8 mouse cellular contexts compared by ENCODE assay signal in genomic region chr1:120121930-120122530, GRCm38 (mm10). TPM values are rescaled to one million over a fixed set of nuclear protein-coding genes. Genes with fewer than 3 reads are reported as not detected.
DNase-seq lines count a peak whose midpoint lies in the region; ATAC-seq and TF ChIP-seq lines count a peak whose summit lies in the region.

No protein-coding gene starts in this region.

- 90% methylated on average over 9 of the region's 9 CpGs for WGBS in forebrain, embryonic 12.5 days
- WGBS in liver, embryonic 13.5 days (ENCODE audit: insufficient replicate concordance): 59% methylated on average over 9 of the region's 9 CpGs
- 77% methylated on average over 9 of the region's 9 CpGs for WGBS in stomach, embryonic 16.5 days

- peak overlapping the region; percentile 90 for H3K27ac ChIP-seq in testis, adult 2 months (ENCODE audit: control insufficient read depth, insufficient read depth, low read depth, low read length)
- peak overlapping the region; percentile 92 for H3K27ac ChIP-seq in forebrain, embryonic 12.5 days
- peak overlapping the region; percentile 79 for H3K27ac ChIP-seq in liver, embryonic 13.5 days
- H3K27ac ChIP-seq in stomach, embryonic 16.5 days (ENCODE audit: low read length): peak overlapping the region; percentile 96

- H3K36me3 ChIP-seq in testis, adult 2 months (ENCODE audit: control insufficient read depth, insufficient read depth, low read length): no peaks in the 10 kb centered on the region
- H3K36me3 ChIP-seq in forebrain, embryonic 12.5 days (replicated peaks): 0 out of 2 replicates have a peak, but pooled peaks cover 5% of the 10 kb centered on the region
- peaks cover 22% of the 10 kb centered on the region for H3K36me3 ChIP-seq in liver, embryonic 13.5 days
- no peaks in the 10 kb centered on the region for H3K36me3 ChIP-seq in stomach, embryonic 16.5 days (ENCODE audit: control insufficient read depth, insufficient read depth, low read length)

- peak overlapping the region; percentile 96 for H3K4me3 ChIP-seq in testis, adult 2 months (ENCODE audit: control insufficient read depth, low read depth, low read length)
- H3K4me3 ChIP-seq in forebrain, embryonic 12.5 days (replicated peaks): peak overlapping the region; percentile 65
- peak overlapping the region; percentile 76 for H3K4me3 ChIP-seq in liver, embryonic 13.5 days (replicated peaks)
- peak overlapping the region; percentile 64 for H3K4me3 ChIP-seq in stomach, embryonic 16.5 days (replicated peaks; ENCODE audit: low read length)

- no peak for TF ChIP-seq POLR2A in testis, adult 2 months (IDR thresholded peaks at IDR 0.05; ENCODE audit: control insufficient read depth, low read depth, low read length)

- peaks cover 12% of the 10 kb centered on the region for H3K4me1 ChIP-seq in testis, adult 2 months (ENCODE audit: control insufficient read depth, insufficient read depth, low read length)
- H3K4me1 ChIP-seq in forebrain, embryonic 12.5 days: peaks cover 37% of the 10 kb centered on the region
- H3K4me1 ChIP-seq in liver, embryonic 13.5 days (replicated peaks): peaks cover 61% of the 10 kb centered on the region
- peaks cover 25% of the 10 kb centered on the region for H3K4me1 ChIP-seq in stomach, embryonic 16.5 days (ENCODE audit: control insufficient read depth, insufficient read depth, low read length)

- TF ChIP-seq CTCF in testis, adult 2 months (IDR thresholded peaks at IDR 0.05; ENCODE audit: control insufficient read depth, insufficient read depth, insufficient replicate concordance, low read depth, low read length): no peak

- no peaks in the 10 kb centered on the region for H3K27me3 ChIP-seq in testis, adult 2 months (ENCODE audit: control insufficient read depth, insufficient read depth, low read length)
- H3K27me3 ChIP-seq in forebrain, embryonic 12.5 days: no peaks in the 10 kb centered on the region
- H3K27me3 ChIP-seq in liver, embryonic 13.5 days: no peaks in the 10 kb centered on the region
- no peaks in the 10 kb centered on the region for H3K27me3 ChIP-seq in stomach, embryonic 16.5 days (ENCODE audit: control insufficient read depth, insufficient read depth, low read length)

- no peak for DNase-seq in testis, postnatal 10 days (ENCODE audit: low spot score)
- no peak for DNase-seq in liver, embryonic 13.5 days
- no peak for DNase-seq in adipocyte (ENCODE audit: low spot score)
- no peak for DNase-seq in yolk sac, embryonic 10.5 days (ENCODE audit: low spot score)
- no peak for DNase-seq in layer of hippocampus, adult 8-10 months (ENCODE audit: low spot score in 2 of 2)

- ATAC-seq in forebrain, embryonic 12.5 days (ENCODE audit: low FRiP score): no peak
- ATAC-seq in liver, embryonic 13.5 days (ENCODE audit: low read depth): no peak
- no peak for ATAC-seq in stomach, embryonic 16.5 days (ENCODE audit: insufficient read depth, low FRiP score)

- H3K9me3 ChIP-seq in forebrain, embryonic 12.5 days: no peaks in the 10 kb centered on the region
- no peaks in the 10 kb centered on the region for H3K9me3 ChIP-seq in liver, embryonic 13.5 days (replicated peaks)
- no peaks in the 10 kb centered on the region for H3K9me3 ChIP-seq in stomach, embryonic 16.5 days (replicated peaks; ENCODE audit: control insufficient read depth, low read length)

- H3K9ac ChIP-seq in forebrain, embryonic 12.5 days: peak overlapping the region; percentile 56; the same call in 1 of the 2 replicates
- H3K9ac ChIP-seq in liver, embryonic 13.5 days: peak overlapping the region; percentile 81
- H3K9ac ChIP-seq in stomach, embryonic 16.5 days (ENCODE audit: low read length): peak overlapping the region; percentile 77

- peak overlapping the region; percentile 80 for H3K4me2 ChIP-seq in forebrain, embryonic 12.5 days
- peak overlapping the region; percentile 88 for H3K4me2 ChIP-seq in liver, embryonic 13.5 days
- peak overlapping the region; percentile 79 for H3K4me2 ChIP-seq in stomach, embryonic 16.5 days (ENCODE audit: low read depth, low read length)

RNA-seq across cellular contexts. Expression of gene 3110009E18Rik, which starts 1.0 kb away (rescaled TPM):
- 5.6 and 8.4 TPM in 2 replicates for polyA plus RNA-seq in testis, adult 2 months (2012; rRNA removed)
- 23.7 and 30.2 TPM in 2 replicates for polyA plus RNA-seq in forebrain, embryonic 12.5 days (2016; fragmentation: Nextera tagmentation; extraction: Ambion mirVana)
- 12.6 and 12.7 TPM in 2 replicates for polyA plus RNA-seq in liver, embryonic 13.5 days (2015; fragmentation: Nextera tagmentation; extraction: Ambion mirVana)
- 11.9 and 13.2 TPM in 2 replicates for polyA plus RNA-seq in stomach, embryonic 16.5 days (2015; fragmentation: Nextera tagmentation; extraction: Ambion mirVana)
- 1 to 10 TPM; 6.2 to 8.1 (median 7.4) TPM for total RNA-seq in layer of hippocampus, adult 8-10 months (2022)

RNA-seq across cellular contexts. Expression of gene Dbi, which starts 1.2 kb away (rescaled TPM):
- 79.0 and 90.5 TPM in 2 replicates for polyA plus RNA-seq in testis, adult 2 months (2012; rRNA removed)
- polyA plus RNA-seq in forebrain, embryonic 12.5 days (2016; fragmentation: Nextera tagmentation; extraction: Ambion mirVana): 921 and 969 TPM in 2 replicates
- 581 and 610 TPM in 2 replicates for polyA plus RNA-seq in liver, embryonic 13.5 days (2015; fragmentation: Nextera tagmentation; extraction: Ambion mirVana)
- polyA plus RNA-seq in stomach, embryonic 16.5 days (2015; fragmentation: Nextera tagmentation; extraction: Ambion mirVana): 893 and 962 TPM in 2 replicates
- total RNA-seq in layer of hippocampus, adult 8-10 months (2022): 100 to 1,000 TPM; 269 to 515 (median 389) TPM

RNA-seq across cellular contexts. Expression of gene Tmem37, which starts 48.2 kb away (rescaled TPM):
- polyA plus RNA-seq in testis, adult 2 months (2012; rRNA removed): 9.3 and 21.3 TPM in 2 replicates
- polyA plus RNA-seq in forebrain, embryonic 12.5 days (2016; fragmentation: Nextera tagmentation; extraction: Ambion mirVana): 5.2 and 5.3 TPM in 2 replicates
- 46.4 and 52.5 TPM in 2 replicates for polyA plus RNA-seq in liver, embryonic 13.5 days (2015; fragmentation: Nextera tagmentation; extraction: Ambion mirVana)
- 19.4 and 24.8 TPM in 2 replicates for polyA plus RNA-seq in stomach, embryonic 16.5 days (2015; fragmentation: Nextera tagmentation; extraction: Ambion mirVana)
- 1 to 10 TPM; 1.1 to 3.3 (median 1.5) TPM for total RNA-seq in layer of hippocampus, adult 8-10 months (2022)
